Mouse (Mus musculus) cortical plate, adult 2 months (tissue): ENCODE data around the gene Plcb3.

Source experiments
- CTCF ChIP-seq: fragments of 200-500 bp; IDR thresholded peaks from 2 replicates; pipeline ENCODE4 v1.5.1; 2011; ENCODE audit warnings: mild to moderate bottlenecking, control low read depth, low read length; ENCODE audit not compliant: insufficient read depth; ENCODE audit errors: extremely low read depth
- POLR2A ChIP-seq: fragments of 200-500 bp; IDR thresholded peaks from 2 replicates; pipeline ENCODE4 v1.6.1; 2011; ENCODE audit warnings: mild to moderate bottlenecking, low read length, control low read depth; ENCODE audit not compliant: insufficient read depth; ENCODE audit errors: extremely low read depth

DNA sequence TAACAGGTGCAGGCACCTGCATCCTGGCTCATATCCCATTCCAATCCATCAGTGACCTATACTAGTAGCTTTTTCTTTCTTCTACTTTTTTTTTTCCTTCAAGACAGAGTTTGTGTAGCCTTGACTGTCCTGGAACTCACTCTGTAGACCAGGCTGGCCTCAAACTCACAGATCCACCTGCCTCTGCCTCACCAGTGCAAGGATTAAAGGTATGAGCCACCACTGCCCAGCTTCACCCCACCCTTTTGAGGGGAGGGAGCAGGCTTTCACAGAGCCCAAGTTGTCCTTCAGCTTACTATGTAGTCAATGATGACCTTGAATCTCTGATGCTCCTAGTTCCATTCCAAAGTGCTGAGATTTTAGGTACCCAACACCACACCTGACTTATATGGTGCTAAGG lies 56.8 kb downstream of the Plcb3 start:
- no peak for TF ChIP-seq POLR2A
- TF ChIP-seq CTCF = no peak
